Comparison of ENCODE assay signal across 41 mouse cellular contexts in genomic region chr16:59062411-59062810, GRCm38 (mm10). TPM values are rescaled to one million over a fixed set of nuclear protein-coding genes. Genes with fewer than 3 reads are reported as not detected.
"Had no signal": no experiment of that assay in that cellular context is flagged by ENCODE, and none has a peak within 500 bp of the region (broad histone marks: within the 10 kb centered on the region; RNA-seq: fewer than 3 reads in every experiment).

No protein-coding gene starts in this region.

RNA-seq across cellular contexts. Expression of gene Olfr190, which starts 15.4 kb away (rescaled TPM):
- total RNA-seq: heart, postnatal 10 days; heart, postnatal 14 days; heart, postnatal 25 days; heart, postnatal 36 days; heart, postnatal 4 days; hematopoietic stem cell, adult 5-6 weeks; layer of hippocampus, adult 18-20 months; layer of hippocampus, adult 2 months; layer of hippocampus, adult 8-10 months; layer of hippocampus, postnatal 10 days; layer of hippocampus, postnatal 14 days; layer of hippocampus, postnatal 25 days; layer of hippocampus, postnatal 36 days; left cerebral cortex, adult 18-20 months; left cerebral cortex, adult 2 months had no signal
- polyA plus RNA-seq: heart, embryonic 10.5 days; heart, embryonic 11.5 days; heart, embryonic 12.5 days; heart, embryonic 13.5 days; heart, embryonic 14.5 days; heart, embryonic 15.5 days; heart, embryonic 16.5 days; heart, postnatal 0 days; hindbrain, embryonic 10.5 days; hindbrain, embryonic 11.5 days; hindbrain, embryonic 12.5 days; hindbrain, embryonic 13.5 days; hindbrain, embryonic 14.5 days; hindbrain, embryonic 15.5 days; hindbrain, embryonic 16.5 days; inflammation-experienced regulatory T-cells, adult 6 months; intestine, embryonic 14.5 days; intestine, embryonic 15.5 days; intestine, embryonic 16.5 days; kidney, adult 2 months; kidney, embryonic 14.5 days; kidney, embryonic 15.5 days; kidney, embryonic 16.5 days; kidney, postnatal 0 days; large intestine, adult 2 months had no signal

RNA-seq across cellular contexts. Expression of gene Olfr187, which starts 22.8 kb away (rescaled TPM):
- total RNA-seq: heart, postnatal 10 days; heart, postnatal 14 days; heart, postnatal 25 days; heart, postnatal 36 days; heart, postnatal 4 days; hematopoietic stem cell, adult 5-6 weeks; layer of hippocampus, adult 18-20 months; layer of hippocampus, adult 2 months; layer of hippocampus, adult 8-10 months; layer of hippocampus, postnatal 10 days; layer of hippocampus, postnatal 14 days; layer of hippocampus, postnatal 25 days; layer of hippocampus, postnatal 36 days; left cerebral cortex, adult 18-20 months; left cerebral cortex, adult 2 months had no signal
- polyA plus RNA-seq: heart, embryonic 10.5 days; heart, embryonic 11.5 days; heart, embryonic 12.5 days; heart, embryonic 13.5 days; heart, embryonic 14.5 days; heart, embryonic 15.5 days; heart, embryonic 16.5 days; heart, postnatal 0 days; hindbrain, embryonic 10.5 days; hindbrain, embryonic 11.5 days; hindbrain, embryonic 12.5 days; hindbrain, embryonic 13.5 days; hindbrain, embryonic 14.5 days; hindbrain, embryonic 15.5 days; hindbrain, embryonic 16.5 days; inflammation-experienced regulatory T-cells, adult 6 months; intestine, embryonic 15.5 days; intestine, embryonic 16.5 days; intestine, postnatal 0 days; kidney, adult 2 months; kidney, embryonic 14.5 days; kidney, embryonic 15.5 days; kidney, embryonic 16.5 days; kidney, postnatal 0 days; large intestine, adult 2 months had no signal

RNA-seq across cellular contexts. Expression of gene Olfr191, which starts 27.2 kb away (rescaled TPM):
- total RNA-seq: heart, postnatal 10 days; heart, postnatal 14 days; heart, postnatal 25 days; heart, postnatal 36 days; heart, postnatal 4 days; hematopoietic stem cell, adult 5-6 weeks; layer of hippocampus, adult 18-20 months; layer of hippocampus, adult 2 months; layer of hippocampus, adult 8-10 months; layer of hippocampus, postnatal 10 days; layer of hippocampus, postnatal 14 days; layer of hippocampus, postnatal 25 days; layer of hippocampus, postnatal 36 days; left cerebral cortex, adult 18-20 months; left cerebral cortex, adult 2 months had no signal
- polyA plus RNA-seq: heart, embryonic 10.5 days; heart, embryonic 11.5 days; heart, embryonic 12.5 days; heart, embryonic 13.5 days; heart, embryonic 14.5 days; heart, embryonic 15.5 days; heart, embryonic 16.5 days; heart, postnatal 0 days; hindbrain, embryonic 10.5 days; hindbrain, embryonic 11.5 days; hindbrain, embryonic 12.5 days; hindbrain, embryonic 13.5 days; hindbrain, embryonic 14.5 days; hindbrain, embryonic 15.5 days; hindbrain, embryonic 16.5 days; inflammation-experienced regulatory T-cells, adult 6 months; intestine, embryonic 14.5 days; intestine, embryonic 15.5 days; intestine, embryonic 16.5 days; intestine, postnatal 0 days; kidney, adult 2 months; kidney, embryonic 14.5 days; kidney, embryonic 15.5 days; kidney, embryonic 16.5 days; kidney, postnatal 0 days; large intestine, adult 2 months had no signal

RNA-seq across cellular contexts. Expression of gene Olfr186, which starts 32.3 kb away (rescaled TPM):
- total RNA-seq: heart, postnatal 10 days; heart, postnatal 14 days; heart, postnatal 25 days; heart, postnatal 36 days; heart, postnatal 4 days; hematopoietic stem cell, adult 5-6 weeks; layer of hippocampus, adult 18-20 months; layer of hippocampus, adult 2 months; layer of hippocampus, adult 8-10 months; layer of hippocampus, postnatal 10 days; layer of hippocampus, postnatal 14 days; layer of hippocampus, postnatal 25 days; layer of hippocampus, postnatal 36 days; left cerebral cortex, adult 18-20 months; left cerebral cortex, adult 2 months had no signal
- polyA plus RNA-seq: heart, embryonic 10.5 days; heart, embryonic 11.5 days; heart, embryonic 12.5 days; heart, embryonic 13.5 days; heart, embryonic 14.5 days; heart, embryonic 15.5 days; heart, embryonic 16.5 days; heart, postnatal 0 days; hindbrain, embryonic 10.5 days; hindbrain, embryonic 11.5 days; hindbrain, embryonic 12.5 days; hindbrain, embryonic 13.5 days; hindbrain, embryonic 14.5 days; hindbrain, embryonic 15.5 days; hindbrain, embryonic 16.5 days; inflammation-experienced regulatory T-cells, adult 6 months; intestine, embryonic 14.5 days; intestine, embryonic 15.5 days; intestine, embryonic 16.5 days; intestine, postnatal 0 days; kidney, adult 2 months; kidney, embryonic 14.5 days; kidney, embryonic 15.5 days; kidney, embryonic 16.5 days; kidney, postnatal 0 days; large intestine, adult 2 months had no signal

RNA-seq across cellular contexts. Expression of gene Olfr193, which starts 49.3 kb away (rescaled TPM):
- total RNA-seq: heart, postnatal 10 days; heart, postnatal 14 days; heart, postnatal 25 days; heart, postnatal 36 days; heart, postnatal 4 days; hematopoietic stem cell, adult 5-6 weeks; layer of hippocampus, adult 18-20 months; layer of hippocampus, adult 2 months; layer of hippocampus, adult 8-10 months; layer of hippocampus, postnatal 10 days; layer of hippocampus, postnatal 14 days; layer of hippocampus, postnatal 25 days; layer of hippocampus, postnatal 36 days; left cerebral cortex, adult 18-20 months; left cerebral cortex, adult 2 months had no signal
- polyA plus RNA-seq: heart, embryonic 10.5 days; heart, embryonic 11.5 days; heart, embryonic 12.5 days; heart, embryonic 13.5 days; heart, embryonic 14.5 days; heart, embryonic 15.5 days; heart, embryonic 16.5 days; heart, postnatal 0 days; hindbrain, embryonic 10.5 days; hindbrain, embryonic 11.5 days; hindbrain, embryonic 12.5 days; hindbrain, embryonic 13.5 days; hindbrain, embryonic 14.5 days; hindbrain, embryonic 15.5 days; hindbrain, embryonic 16.5 days; intestine, embryonic 14.5 days; intestine, embryonic 15.5 days; intestine, embryonic 16.5 days; intestine, postnatal 0 days; kidney, adult 2 months; kidney, embryonic 14.5 days; kidney, embryonic 15.5 days; kidney, embryonic 16.5 days; kidney, postnatal 0 days; large intestine, adult 2 months had no signal
